Mouse (Mus musculus) lung, adult 2 months (tissue): ENCODE results near the gene Dnah17.

Experiments
- CTCF ChIP-seq: fragments of 200-500 bp; IDR thresholded peaks from 2 replicates; pipeline ENCODE4 v1.5.1; 2011; ENCODE audit warnings: mild to moderate bottlenecking, low read length, control low read depth; ENCODE audit not compliant: insufficient read depth
- POLR2A ChIP-seq: fragments of 200-500 bp; IDR thresholded peaks from 2 replicates; pipeline ENCODE4 v1.6.1; 2011; ENCODE audit warnings: low read depth, mild to moderate bottlenecking, control low read depth, low read length, borderline replicate concordance; ENCODE audit errors: extremely low read depth

DNA sequence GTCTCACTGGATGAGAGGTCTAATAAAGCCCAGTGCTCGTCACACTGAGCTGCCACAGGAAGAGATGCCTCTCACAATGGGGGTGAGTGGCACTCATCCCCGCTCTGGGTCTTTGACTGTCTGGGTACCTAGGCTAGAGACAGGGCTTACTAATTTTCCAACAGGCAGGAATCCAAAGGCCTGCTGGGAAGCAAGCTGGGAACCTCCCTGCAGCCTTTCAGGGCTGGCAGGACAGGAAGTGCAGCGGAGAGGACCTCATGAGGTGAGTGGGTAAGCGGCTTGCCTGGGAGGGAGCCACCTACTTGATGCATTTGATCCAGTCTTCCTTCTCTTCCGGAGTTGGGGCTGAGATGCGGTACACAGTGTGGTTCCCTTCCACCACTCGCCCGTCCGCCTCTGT, 38.3 kb upstream of the Dnah17 start:
- TF ChIP-seq POLR2A (no peak), CTCF (no peak)
